Comparison of ENCODE assay signal across 8 mouse cellular contexts in the genomic region with DNA sequence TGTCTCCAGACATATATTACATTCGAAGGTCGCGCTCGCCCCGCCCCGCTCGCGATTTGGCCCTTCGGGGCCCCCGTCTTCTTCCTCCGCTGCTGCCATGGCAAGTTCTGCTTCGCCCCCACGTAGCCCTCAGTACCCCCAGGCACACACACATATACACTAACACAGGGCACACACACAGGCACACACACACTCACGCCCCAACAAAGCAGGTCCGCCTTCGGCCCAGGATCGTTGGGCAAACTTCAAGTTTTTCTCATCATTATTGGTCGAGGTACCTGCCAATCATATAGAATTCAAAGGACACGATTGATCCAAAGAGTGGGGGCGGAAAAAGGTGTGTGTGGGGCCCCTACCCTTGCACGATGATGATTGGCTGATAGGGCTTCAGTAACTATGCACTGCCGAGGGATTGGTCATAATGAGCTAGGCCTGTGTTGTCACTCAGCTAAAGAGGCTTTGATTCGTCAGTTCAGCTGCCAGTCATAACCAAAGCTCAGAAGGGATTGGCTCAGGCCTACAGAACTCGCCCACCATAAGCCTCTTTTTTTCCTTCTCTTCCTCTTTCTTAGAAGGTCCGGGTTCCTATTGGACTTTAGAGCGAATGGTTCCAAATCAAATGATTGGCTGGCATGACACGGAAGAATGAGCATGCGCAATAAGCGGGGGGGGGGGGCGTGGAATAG. TPM values are rescaled to one million over a fixed set of nuclear protein-coding genes. Genes with fewer than 3 reads are reported as not detected.
A peak's percentile ranks its signal among the peaks of the same experiment; 100 is the strongest.
DNase-seq lines count a peak whose midpoint lies in the region; ATAC-seq lines count a peak whose summit lies in the region.

TSS of gene Rnf5 (minus strand) at position 316 of the 686 bp plus-strand sequence.

- ATAC-seq in hindbrain, embryonic 14.5 days (ENCODE audit: low FRiP score): peak; percentile 94

- H3K4me3 ChIP-seq in hindbrain, embryonic 14.5 days (replicated peaks; ENCODE audit: low read length): peak within 1 kb of the TSS; percentile 80

- peak within 1 kb of the TSS; percentile 71 for H3K9ac ChIP-seq in hindbrain, embryonic 14.5 days

- WGBS in hindbrain, embryonic 14.5 days: under 1% methylated on average over 30 of the region's 30 CpGs

- H3K27me3 ChIP-seq in hindbrain, embryonic 14.5 days (ENCODE audit: control insufficient read depth, insufficient read depth, low read length): no peaks in the 10 kb centered on the region

- peak within 1 kb of the TSS; percentile 87 for H3K27ac ChIP-seq in hindbrain, embryonic 14.5 days

- H3K4me1 ChIP-seq in hindbrain, embryonic 14.5 days (replicated peaks; ENCODE audit: control insufficient read depth, insufficient read depth, low read length): peaks cover 40% of the 10 kb centered on the region

- H3K9me3 ChIP-seq in hindbrain, embryonic 14.5 days (ENCODE audit: control insufficient read depth, low read length): no peaks in the 10 kb centered on the region

- peak within 1 kb of the TSS; percentile 76 for H3K4me2 ChIP-seq in hindbrain, embryonic 14.5 days (replicated peaks)

- H3K36me3 ChIP-seq in hindbrain, embryonic 14.5 days (replicated peaks; ENCODE audit: control insufficient read depth, insufficient read depth): peaks cover 16% of the 10 kb centered on the region

- peak; percentile 100 for DNase-seq in R1 (ENCODE audit: low read depth, low spot score)
- DNase-seq in cerebellum, postnatal 25 days: peak; percentile 96 to 99
- peak; percentile 98 to 99 for DNase-seq in frontal cortex, postnatal 25 days (ENCODE audit: low spot score in 2 of 2)
- DNase-seq in hindbrain, embryonic 14.5 days (ENCODE audit: low spot score): peak; percentile 100
- peak; percentile 96 to 97 for DNase-seq in layer of hippocampus, postnatal 36 days
- DNase-seq in lung, postnatal 36 days: peak; percentile 100
- peak; percentile 100 for DNase-seq in retina, postnatal 1 day
- peak; percentile 94 to 97 for DNase-seq in urinary bladder, adult 18-20 months (ENCODE audit: low spot score in 2 of 2)

RNA-seq across cellular contexts. Expression of gene Rnf5, which starts in this region (rescaled TPM):
- polyA plus RNA-seq in hindbrain, embryonic 14.5 days (2014; fragmentation: Nextera tagmentation; extraction: Ambion mirVana): 196 and 211 TPM in 2 replicates
- 10 to 100 TPM; 79.4 to 87.3 TPM for total RNA-seq in layer of hippocampus, postnatal 36 days (2021)

Comparison
In these comparisons a context has a peak if more than half of its experiments do, and no peak if none do; other contexts are left out.
1. Peak in every context shown above with its lines: DNase-seq, ATAC-seq, H3K4me3 ChIP-seq and H3K27ac ChIP-seq.